Mouse (Mus musculus): ENCODE results near the gene Lrrc8a.

Gene Lrrc8a

DNA sequence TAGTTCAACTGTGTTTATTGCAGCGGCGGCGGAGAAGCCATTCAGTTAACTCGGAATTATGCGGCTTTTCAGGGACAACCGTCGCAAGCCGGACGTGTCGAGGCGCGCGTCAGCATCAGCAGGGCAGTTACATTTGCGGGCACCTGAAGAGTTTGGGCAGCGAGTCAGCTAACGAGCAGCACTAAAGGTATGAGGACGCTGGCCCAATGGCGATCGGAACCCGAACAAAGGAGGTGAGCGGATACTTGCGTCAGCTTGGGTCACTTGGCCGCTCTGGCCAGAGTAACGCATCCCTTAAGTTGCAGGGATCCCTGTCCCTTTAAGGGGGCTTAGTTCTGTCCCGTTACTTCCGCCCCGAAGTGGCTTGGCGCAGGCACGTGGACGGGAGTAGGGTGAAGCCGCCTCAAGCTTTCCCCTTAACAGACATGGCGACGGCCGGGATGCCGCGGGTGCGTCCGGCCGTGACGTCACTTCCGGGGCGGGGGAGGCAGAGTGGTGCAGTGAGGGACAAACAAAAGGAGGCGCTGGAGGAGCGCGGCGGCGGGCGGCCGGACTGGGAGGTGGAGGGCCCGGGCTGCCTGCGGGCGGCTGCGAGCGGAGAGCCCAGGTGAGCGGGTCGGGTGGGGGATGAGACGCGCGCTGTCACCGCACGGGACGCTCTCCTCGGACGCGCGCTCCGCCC is at the start of gene Lrrc8a:
Gene Lrrc8a (plus strand): TSS at position 517 of the 682 bp plus-strand sequence.
- DNase-seq (ENCODE audit: low spot score), result peak; percentile 100

- DNase-seq (ENCODE audit: low spot score), result no peak
These were observed 45.5 kb upstream of the Lrrc8a start for GRCm38 (mm10) chr2:30191790-30192580.

DNA sequence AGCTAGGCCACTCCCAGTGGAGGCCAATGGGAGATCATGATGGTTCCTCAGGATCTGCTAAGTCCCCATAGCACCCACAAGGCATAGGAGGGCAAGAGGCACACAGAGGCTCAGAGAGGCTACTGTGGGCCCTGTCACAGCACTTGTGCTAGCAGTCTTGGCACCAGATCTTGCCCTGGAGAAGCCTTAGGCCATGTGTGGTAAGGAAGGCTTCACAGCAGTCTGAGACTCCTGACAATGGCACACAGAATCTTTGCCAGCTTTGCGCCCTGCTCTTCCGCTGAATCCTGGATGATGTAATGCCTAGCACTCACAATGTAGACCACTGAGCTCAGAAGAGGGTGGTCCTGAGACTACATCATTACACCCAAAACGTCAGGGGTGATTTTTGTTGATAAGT is 42.9 kb upstream of the Lrrc8a start:
- no peak for DNase-seq (ENCODE audit: low spot score)

DNA sequence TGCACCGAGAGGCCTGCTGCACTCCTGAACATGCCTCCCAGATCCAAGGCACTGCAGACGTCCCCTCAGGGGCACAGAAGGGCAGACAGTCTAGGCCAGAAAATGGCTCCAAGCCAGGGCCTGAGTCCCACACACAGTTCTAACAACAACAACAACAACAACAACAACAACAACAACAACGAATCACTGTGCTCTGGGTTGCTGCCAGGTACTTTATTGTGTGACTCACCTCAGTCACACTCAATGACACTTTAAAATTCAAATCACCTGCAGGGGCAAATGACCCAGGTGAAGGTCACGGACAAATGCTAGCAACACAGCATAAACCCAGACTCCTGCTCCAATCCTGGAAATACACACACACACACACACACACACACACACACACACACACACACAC is 39.5 kb upstream of the Lrrc8a start:
- DNase-seq (ENCODE audit: low spot score), result no peak

GRCm38 (mm10) chr2:30199984-30200383 is 37.5 kb upstream of the Lrrc8a start:
- DNase-seq (ENCODE audit: low spot score), result no peak

- no peak for DNase-seq (ENCODE audit: low spot score)
These were observed 37.1 kb upstream of the Lrrc8a start for GRCm38 (mm10) chr2:30200388-30200925.

DNA sequence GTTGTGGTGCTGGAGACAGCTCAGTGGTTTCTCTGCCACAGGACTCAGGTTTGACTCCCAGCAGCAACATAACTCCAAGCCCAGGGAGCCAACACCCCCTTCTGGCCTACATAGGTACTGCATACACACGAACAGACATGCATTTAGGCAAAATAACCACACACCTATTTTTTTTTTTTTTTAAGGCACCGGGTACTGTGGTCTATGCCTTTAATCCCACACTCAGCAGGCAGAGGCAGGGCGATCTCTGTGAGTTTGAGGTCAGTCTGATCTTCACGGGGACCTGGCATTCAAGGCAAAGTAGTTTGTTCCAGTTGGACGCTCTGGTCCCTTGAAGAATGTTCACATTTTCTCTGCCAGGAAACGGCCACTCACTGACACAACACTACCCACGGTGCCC is 34.1 kb upstream of the Lrrc8a start:
- no peak for DNase-seq (ENCODE audit: low spot score)

- DNase-seq (ENCODE audit: low spot score), result no peak
These were observed 32.3 kb upstream of the Lrrc8a start for GRCm38 (mm10) chr2:30205255-30205628.

DNA sequence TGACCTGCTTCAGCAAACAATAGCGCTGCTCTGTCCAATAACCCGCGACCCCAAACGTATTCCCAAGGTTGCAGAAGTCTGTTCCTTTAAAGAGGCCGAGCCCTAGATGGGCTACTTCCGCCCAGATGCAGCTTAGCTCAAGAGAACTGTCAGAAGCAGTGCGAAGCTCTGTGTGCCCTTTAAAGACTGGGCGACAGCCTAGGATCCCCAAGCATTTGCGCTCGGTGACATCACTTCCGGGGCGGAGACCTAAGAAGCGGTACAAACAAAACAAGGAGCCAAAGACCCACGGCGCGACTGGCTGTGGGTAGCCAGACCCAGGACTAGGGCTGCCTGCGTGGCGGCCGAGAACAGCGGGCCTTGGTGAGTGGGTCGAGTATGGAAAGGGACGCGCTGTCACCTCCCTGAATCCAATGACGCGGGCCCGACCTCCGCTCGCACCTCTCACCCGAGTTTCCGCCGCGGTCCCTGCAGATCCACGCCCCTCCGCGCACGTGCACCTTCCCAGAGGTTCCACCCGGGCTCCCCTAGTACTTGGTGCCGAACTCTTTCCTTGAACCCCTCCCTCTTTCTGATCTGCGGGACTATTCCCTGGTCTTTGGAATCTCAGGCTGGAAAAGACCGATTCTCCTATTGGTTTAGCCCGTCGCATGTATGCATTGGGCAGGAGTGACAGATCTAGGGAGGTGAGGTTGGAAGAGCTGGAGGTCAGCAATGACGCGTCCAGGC is 31.7 kb upstream of the Lrrc8a start, which contains the start of gene Kyat1:
Gene Kyat1 (minus strand): TSS at position 219 of the 729 bp plus-strand sequence.
- DNase-seq (ENCODE audit: low spot score), result peak; percentile 78

GRCm38 (mm10) chr2:30207401-30207800 is 30.1 kb upstream of the Lrrc8a start:
- no peak for DNase-seq (ENCODE audit: low spot score)

GRCm38 (mm10) chr2:30207886-30208285 is 29.6 kb upstream of the Lrrc8a start:
- no peak for DNase-seq (ENCODE audit: low spot score)

- DNase-seq (ENCODE audit: low spot score), result no peak
These were observed 25.9 kb upstream of the Lrrc8a start for GRCm38 (mm10) chr2:30211408-30212168.

DNA sequence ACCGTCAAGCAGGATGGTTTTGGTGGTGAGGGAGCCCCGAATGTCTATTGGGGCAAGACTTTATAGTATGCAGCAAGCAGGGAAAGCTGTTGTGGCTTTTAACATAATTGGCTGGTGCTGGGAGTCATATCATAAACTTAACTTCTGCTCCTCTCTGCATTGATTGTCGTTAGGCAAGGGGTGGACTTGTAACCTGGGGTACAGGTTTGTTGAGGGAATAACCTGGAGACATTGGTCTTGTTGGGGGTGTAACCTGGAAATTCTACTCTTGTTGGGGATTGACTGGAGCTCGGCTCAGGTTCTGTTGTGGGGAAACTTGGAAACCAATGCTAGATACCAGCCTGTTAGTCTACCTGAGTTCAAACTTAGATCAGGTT is 25.4 kb upstream of the Lrrc8a start:
- DNase-seq (ENCODE audit: low spot score), result no peak

- no peak for DNase-seq (ENCODE audit: low spot score)
These were observed 24.6 kb upstream of the Lrrc8a start for GRCm38 (mm10) chr2:30212951-30213350.

- DNase-seq (ENCODE audit: low spot score), result no peak
These were observed 22.8 kb upstream of the Lrrc8a start for GRCm38 (mm10) chr2:30214745-30215144.

DNA sequence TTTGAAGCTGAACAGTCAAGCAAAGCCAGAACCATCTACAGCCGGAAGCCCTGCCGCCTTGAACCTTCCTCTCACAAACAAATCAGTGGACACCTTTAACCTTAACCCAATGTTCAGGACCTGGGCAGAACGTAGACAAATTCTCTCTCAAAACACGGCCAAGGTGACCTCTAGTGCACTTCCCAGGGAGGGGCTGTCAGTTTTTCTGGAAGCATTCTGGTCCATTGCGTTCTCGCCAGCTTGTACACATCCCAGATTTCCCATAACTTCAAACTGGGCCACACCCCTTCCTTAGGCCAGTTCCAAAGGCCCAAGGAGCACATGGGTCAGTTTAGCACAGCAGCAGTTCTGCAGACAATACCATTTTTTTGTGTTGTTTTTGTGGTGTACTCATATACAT is 22.0 kb upstream of the Lrrc8a start:
- no peak for DNase-seq (ENCODE audit: low spot score)

DNA sequence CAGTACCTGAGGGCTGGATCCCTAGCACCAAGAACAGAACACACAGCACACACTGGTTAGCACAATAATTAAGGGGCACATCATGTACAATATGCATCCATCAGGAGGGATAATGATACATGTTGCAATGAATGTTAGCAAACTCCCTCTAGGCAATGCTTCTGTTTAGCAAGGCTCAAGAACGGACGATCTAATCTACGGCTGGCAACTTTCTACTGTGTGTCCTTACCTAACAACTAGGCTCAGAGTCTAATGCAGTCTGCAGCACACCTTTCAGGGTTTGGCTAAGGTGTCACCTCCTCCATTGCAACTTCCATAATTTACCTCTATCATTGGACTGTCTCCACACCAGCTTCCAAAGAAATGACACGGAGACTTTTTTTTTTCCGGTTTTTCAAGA is 21.2 kb upstream of the Lrrc8a start:
- no peak for DNase-seq (ENCODE audit: low spot score)

GRCm38 (mm10) chr2:30235593-30235992 is 1.9 kb upstream of the Lrrc8a start:
- DNase-seq (ENCODE audit: low spot score), result no peak

DNA sequence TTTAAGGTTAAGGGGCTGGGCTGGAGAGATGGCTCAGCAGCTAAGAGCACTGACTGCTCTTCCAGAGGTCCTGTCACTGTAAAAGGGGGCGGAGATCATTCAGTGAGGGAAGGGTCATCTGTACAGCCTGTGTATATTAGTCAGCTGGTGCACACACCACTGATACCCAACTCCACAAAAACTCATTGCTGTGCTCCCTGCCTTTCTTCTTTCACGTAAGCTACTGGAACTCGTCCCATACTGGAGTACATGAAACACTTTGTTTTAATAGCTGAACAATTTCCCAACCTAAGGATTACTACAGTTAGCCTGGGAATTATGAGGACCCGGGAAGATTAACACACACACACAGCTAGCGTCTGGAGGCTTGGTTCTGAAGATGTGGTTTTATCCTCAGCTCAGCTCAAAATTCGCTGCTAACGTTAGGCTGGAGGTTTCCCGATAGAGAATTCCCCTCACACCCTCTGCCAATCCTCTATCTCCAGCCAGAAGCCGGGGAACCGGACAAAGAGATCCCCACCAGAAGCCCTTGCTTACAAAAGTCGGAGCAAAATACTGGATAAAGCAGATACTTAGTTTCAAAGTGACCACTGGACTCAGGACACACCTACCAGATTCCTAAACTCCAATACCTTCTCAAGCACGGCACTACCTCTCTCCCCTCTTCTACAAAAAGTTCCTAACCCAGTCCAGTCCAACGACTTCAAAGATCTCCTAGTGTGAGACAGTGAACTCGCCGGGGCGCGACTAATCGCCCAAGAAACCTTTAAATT is 903 bp upstream of the Lrrc8a start:
- no peak for DNase-seq (ENCODE audit: low spot score)

DNA sequence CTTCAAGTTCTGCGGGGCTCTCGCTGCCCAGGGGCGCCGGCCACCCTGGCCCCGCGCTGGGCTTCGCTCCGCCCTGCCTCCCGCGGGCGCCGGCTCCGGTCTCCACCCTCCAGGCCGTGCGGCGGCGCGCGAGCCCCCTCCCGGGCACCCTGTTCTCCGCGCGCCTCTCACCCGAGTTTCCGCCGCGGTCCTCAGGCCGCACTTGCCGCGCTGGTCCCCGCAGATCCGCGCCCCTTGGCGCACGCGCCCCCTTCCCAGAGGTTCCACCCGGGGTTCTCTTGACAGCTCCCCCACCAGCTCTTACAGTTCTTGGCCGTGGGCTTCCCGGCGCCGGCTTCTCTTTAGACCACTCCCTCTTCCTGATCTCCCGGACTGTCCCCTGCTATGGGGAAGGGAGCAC is 366 bp downstream of the Lrrc8a start:
- DNase-seq (ENCODE audit: low spot score), result no peak

GRCm38 (mm10) chr2:30238906-30239465 is 1.5 kb downstream of the Lrrc8a start:
- DNase-seq (ENCODE audit: low spot score), result no peak
